Mouse (Mus musculus) stomach, postnatal 0 days (tissue): ENCODE measurements around the gene Gck.

Experiments
- CTCF ChIP-seq: IDR thresholded peaks from 2 replicates; pipeline ENCODE4 v1.5.1; 2016; ENCODE audit warnings: antibody characterized with exemption, low read depth, mild to moderate bottlenecking, moderate library complexity
- EP300 ChIP-seq: optimal IDR thresholded peaks from 2 replicates; pipeline ENCODE3; 2016; ENCODE audit warnings: antibody characterized with exemption

- TF ChIP-seq CTCF (no peak), EP300 (no peak)
Measured at GRCm38 (mm10) chr11:5968223-5968622, 18.3 kb upstream of the Gck start.
